In genomic region chr13:85506875-85507274, GRCm38 (mm10) we compare ENCODE assay signal across 10 mouse cellular contexts.
DNase-seq lines count a peak whose midpoint lies in the region; ATAC-seq and TF ChIP-seq lines count a peak whose summit lies in the region.
"Had no signal": no experiment of that assay in that cellular context is flagged by ENCODE, and none has a peak within 500 bp of the region (broad histone marks: within the 10 kb centered on the region; RNA-seq: fewer than 3 reads in every experiment).

No protein-coding gene starts in this region.

- WGBS in heart, adult 2 months = 41% methylated on average over 1 of the region's 1 CpGs

- no peak for TF ChIP-seq POLR2A in heart, adult 2 months (IDR thresholded peaks at IDR 0.05; ENCODE audit: insufficient read depth, low read depth, low read length)

- H3K79me2 ChIP-seq in heart, adult 2 months (replicated peaks; ENCODE audit: control insufficient read depth, insufficient read depth, low read length) = no peaks in the 10 kb centered on the region

- H3K27ac ChIP-seq in heart, adult 2 months = no peak overlapping the region
- H3K27ac ChIP-seq: lung, embryonic 15.5 days had no signal

- H3K27me3 ChIP-seq in heart, adult 2 months (ENCODE audit: control insufficient read depth, insufficient read depth, low read length) = no peaks in the 10 kb centered on the region
- H3K27me3 ChIP-seq: heart, embryonic 13.5 days; lung, embryonic 15.5 days had no signal

- peak; percentile 15 to 18 for DNase-seq in heart, adult 2 months
- no peak for DNase-seq in heart, postnatal 36 days
- peak; percentile 84 for DNase-seq in CD4-positive helper T cell, adult 2 months (ENCODE audit: low read depth, low spot score)
- DNase-seq in induced T-regulatory cell, adult 2 months (ENCODE audit: low read depth) = peak; percentile 85
- DNase-seq in spleen, adult 18-20 months = peak; percentile 35 to 50
- DNase-seq in MN1 (ENCODE audit: low spot score) = no peak
- no peak for DNase-seq in cerebellum, adult 11-12 months

- TF ChIP-seq CTCF in heart, adult 2 months (IDR thresholded peaks at IDR 0.05) = no peak

- no peaks in the 10 kb centered on the region for H3K36me3 ChIP-seq in heart, adult 2 months (ENCODE audit: control insufficient read depth, insufficient read depth, low read length)
- H3K36me3 ChIP-seq: heart, embryonic 13.5 days; lung, embryonic 15.5 days had no signal

- peaks cover 1% of the 10 kb centered on the region; the same call in 1 of the 2 replicates for H3K4me1 ChIP-seq in heart, adult 2 months (ENCODE audit: control insufficient read depth, insufficient read depth, low read length)
- H3K4me1 ChIP-seq: lung, embryonic 15.5 days had no signal

- TF ChIP-seq EP300 in heart, adult 2 months (IDR thresholded peaks at IDR 0.05; ENCODE audit: insufficient read depth, low read depth, low read length) = no peak

- no peak for ATAC-seq in erythroid progenitor cell, adult 5-6 weeks (replicated peaks; ENCODE audit: low FRiP score, poor library complexity, severe bottlenecking)

- H3K4me3 ChIP-seq in heart, adult 2 months = no peak overlapping the region
- H3K4me3 ChIP-seq: heart, embryonic 13.5 days; lung, embryonic 15.5 days had no signal

- intact Hi-C loops in heart, adult 2 months (cut with DNase I) = no loop called here
- intact Hi-C loops in heart, postnatal 36 days (cut with DNase I) = no loop called here

- no peak overlapping the region for H3K9ac ChIP-seq in heart, adult 2 months (ENCODE audit: low read depth, low read length)
- H3K9ac ChIP-seq: heart, embryonic 13.5 days; lung, embryonic 15.5 days had no signal

Comparison
In these comparisons a context has a peak if more than half of its experiments do, and no peak if none do; other contexts are left out.
1. DNase-seq: peak in heart, adult 2 months (2 of 2), CD4-positive helper T cell, adult 2 months (single experiment), induced T-regulatory cell, adult 2 months (single experiment) and spleen, adult 18-20 months (2 of 2); none in heart, postnatal 36 days (0 of 2), MN1 (single experiment) and cerebellum, adult 11-12 months (single experiment).